Mouse (Mus musculus): ENCODE measurements around the gene Prss30. TPM values are rescaled to one million over a fixed set of nuclear protein-coding genes. Genes with fewer than 3 reads are reported as not detected.
"Not testable (repeated sequence)": the region's sequence is repeated elsewhere in the genome, so short reads cannot be mapped to it uniquely, and the experiment has no call there.

Gene Prss30
- total RNA-seq, 2 experiments from 2014 or later: 0.41 TPM; not detected in 1

DNA sequence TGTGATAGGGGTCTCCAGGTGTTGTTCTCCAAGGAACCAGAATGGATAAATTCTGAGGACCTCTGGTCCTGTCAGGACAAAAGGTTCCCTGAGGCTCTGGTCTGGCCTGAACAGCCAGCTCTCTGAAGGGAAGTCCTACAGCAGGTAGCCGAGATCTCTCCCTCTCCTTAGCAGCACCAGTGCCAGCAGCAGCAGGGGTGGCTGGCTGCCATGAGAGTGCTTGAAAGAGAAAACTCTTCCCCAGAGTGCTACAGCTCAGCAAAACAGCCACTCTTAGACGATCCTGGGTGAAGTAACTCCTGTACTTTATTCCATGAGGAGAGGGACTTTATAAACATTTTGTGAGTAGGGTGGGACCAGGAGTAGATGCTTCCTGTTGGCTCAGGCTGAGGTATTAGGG, 9.4 kb upstream of the Prss30 start:
- DNase-seq (ENCODE audit: low spot score in 2 of 2): no peak

- DNase-seq (ENCODE audit: low spot score in 2 of 2): no peak
These were observed 4.6 kb upstream of the Prss30 start for GRCm38 (mm10) chr17:23984989-23985388.

GRCm38 (mm10) chr17:23982912-23983311, 2.5 kb upstream of the Prss30 start:
- DNase-seq (ENCODE audit: low spot score in 2 of 2): no peak

DNA sequence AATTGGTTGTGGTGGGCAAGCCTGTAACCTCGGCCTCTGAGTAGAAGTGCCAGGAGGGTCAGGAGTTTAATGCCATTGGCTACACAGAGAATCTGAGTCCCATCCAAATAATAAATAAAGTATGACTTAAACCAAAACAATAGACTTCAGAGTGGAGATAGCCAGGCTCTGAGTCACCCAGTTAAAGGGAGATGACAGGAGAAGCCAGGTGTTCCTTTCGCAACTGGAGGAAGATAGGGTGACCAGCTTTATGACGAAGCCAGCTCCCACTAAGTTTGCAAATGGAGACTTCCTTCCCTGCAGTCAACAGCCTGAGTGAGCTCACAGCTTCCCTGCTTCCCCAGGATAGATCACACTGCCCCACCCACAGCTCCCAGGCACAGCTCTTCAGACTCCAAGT, 895 bp downstream of the Prss30 start:
- no peak for DNase-seq (ENCODE audit: low spot score in 2 of 2)

DNA sequence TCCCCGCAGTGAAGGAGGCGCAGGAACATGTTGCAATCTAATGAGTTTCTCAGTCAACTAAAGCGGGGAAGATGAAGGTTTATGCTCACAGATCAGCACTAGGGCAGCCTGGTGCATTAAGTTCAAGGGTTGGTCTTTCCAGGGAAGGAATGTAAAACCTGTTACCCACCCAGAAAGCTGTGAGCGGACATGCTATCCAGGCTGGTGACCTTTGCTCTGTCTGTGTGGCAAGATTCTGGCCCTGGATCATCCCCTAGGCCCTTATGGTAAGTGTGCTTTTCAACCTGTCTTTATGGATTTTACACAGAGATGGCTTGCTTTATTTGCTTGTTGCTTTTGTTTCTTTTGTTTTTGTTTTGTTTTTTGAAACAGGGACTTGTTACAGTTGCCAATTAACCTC, 3.7 kb downstream of the Prss30 start:
- no peak for DNase-seq (ENCODE audit: low spot score in 2 of 2)

GRCm38 (mm10) chr17:23971315-23971714, 9.1 kb downstream of the Prss30 start:
- DNase-seq (ENCODE audit: low spot score in 2 of 2): no peak

DNA sequence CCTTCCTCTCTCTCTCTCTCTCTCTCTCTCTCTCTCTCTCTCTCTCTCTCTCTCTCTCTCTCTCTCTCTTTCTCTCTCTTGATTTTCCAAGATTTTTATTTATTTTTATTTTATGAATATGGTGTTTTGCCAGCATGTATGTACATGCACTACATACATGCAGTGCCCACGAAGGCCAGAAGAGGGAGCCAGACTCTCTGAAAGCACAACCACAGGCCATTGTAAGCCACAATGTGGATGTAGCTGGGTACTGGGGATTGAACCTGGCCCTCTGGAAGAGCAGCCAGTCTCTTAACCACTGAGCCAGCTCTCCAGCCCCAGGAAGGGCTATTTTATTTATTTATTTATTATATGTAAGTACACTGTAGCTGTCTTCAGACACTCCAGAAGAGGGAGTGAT, 11.1 kb downstream of the Prss30 start:
- DNase-seq (ENCODE audit: low spot score in 2 of 2): peak; percentile 56 to 73

GRCm38 (mm10) chr17:23968780-23969179, 11.6 kb downstream of the Prss30 start:
- no peak for DNase-seq (ENCODE audit: low spot score in 2 of 2)

- DNase-seq (ENCODE audit: low spot score in 2 of 2): no peak
These were observed 13.5 kb downstream of the Prss30 start for GRCm38 (mm10) chr17:23966658-23967401.

DNA sequence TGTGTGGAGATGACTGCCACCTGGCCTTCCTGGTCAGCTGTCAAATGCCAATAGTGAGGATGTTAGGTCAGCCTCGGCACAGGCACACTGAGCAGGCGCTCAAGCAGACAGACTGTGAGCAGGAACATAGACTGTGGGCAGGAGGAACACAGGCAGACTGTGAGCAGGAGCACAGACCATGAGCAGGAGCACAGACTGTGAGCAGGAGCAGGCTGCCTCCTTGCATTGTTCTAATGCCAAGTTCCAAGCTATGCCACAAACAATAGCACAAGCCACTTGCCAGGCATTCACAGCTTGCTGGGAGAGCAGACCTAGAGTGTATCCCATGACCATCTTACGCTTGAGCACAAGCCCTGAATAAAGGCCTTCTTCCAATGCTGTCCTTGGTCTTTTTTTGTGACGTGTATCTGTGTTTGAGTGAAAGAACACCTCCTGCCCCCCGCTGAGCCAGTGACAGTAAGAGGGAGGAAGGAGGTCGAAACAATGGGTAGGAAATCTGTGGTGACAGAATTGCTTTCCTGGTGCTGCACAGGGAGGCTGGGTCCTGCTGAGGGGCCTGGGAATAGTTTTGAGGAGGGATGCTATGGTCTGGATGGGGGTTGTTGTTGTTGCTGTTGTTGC, 14.5 kb downstream of the Prss30 start:
- DNase-seq (ENCODE audit: low spot score in 2 of 2): peak in 1 of 2 experiments; percentile 45

GRCm38 (mm10) chr17:23961573-23962122, 18.7 kb downstream of the Prss30 start:
- DNase-seq (ENCODE audit: low spot score in 2 of 2): no peak

- peak; percentile 85 to 91 for DNase-seq (ENCODE audit: low spot score in 2 of 2)
These were observed 20.2 kb downstream of the Prss30 start for GRCm38 (mm10) chr17:23960084-23960738.

DNA sequence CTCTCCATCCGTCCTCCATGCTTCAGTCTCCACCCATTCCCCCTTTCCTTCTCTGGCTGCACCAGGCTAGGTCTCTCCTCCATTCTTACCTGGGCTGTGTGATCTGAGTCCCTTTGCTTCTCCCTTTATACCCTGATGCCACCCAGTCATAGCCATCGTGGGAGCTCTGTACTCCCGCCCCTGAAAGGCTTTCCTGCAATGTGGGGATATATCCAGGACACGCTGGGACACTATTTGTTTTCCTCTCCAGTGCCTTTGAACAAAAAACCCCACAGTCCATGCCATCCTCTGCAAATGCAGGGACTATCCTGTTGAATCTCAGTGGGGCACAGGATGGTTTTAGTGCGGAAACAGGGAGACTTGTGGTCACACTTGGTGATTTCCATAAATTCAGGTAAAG, 25.2 kb downstream of the Prss30 start, which contains the start of gene Sbpl:
Sbpl (minus strand) TSS at position 101 of the 400 bp plus-strand sequence.
- no peak for DNase-seq (ENCODE audit: low spot score in 2 of 2)

DNA sequence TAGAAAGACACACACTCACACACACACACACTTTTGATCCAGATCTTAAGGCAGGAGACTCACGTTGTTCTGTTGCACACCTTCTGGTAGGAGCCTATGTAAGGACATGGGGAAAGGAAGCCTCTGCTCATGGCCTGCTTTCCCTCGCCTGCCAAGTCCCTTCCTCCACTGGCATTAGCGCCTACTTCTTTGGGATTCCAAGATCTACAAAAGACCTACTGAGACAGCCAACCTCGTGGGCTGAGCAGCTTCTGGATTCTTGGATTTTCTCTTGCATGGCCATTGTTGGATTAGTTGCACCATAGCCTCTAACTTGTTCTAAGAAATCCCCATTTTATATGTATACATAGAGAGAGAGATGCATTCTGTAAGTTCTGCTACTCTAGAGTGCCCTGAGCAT, 29.5 kb downstream of the Prss30 start:
- DNase-seq (ENCODE audit: low spot score in 2 of 2): not testable (repeated sequence)

DNA sequence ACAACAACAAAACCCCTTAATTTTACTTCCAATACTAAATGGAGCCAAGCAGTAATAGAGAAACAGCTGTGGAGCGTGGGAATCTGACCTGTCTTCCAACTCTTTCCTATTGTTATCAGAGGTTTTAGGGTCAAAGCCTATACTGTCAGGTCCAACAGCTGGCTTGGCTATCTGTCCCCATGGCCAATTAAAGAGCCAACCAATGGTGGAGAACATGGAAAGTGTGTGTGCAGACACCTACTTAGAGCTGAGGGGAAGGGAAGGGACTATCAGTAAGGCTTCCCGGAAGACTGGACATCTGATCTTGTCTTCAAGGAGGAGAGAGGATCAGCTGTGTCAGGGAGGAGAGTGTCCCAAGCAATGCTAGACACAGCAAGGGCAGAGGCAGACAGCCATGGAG, 31.3 kb downstream of the Prss30 start:
- no peak for DNase-seq (ENCODE audit: low spot score in 2 of 2)

GRCm38 (mm10) chr17:23947486-23947885, 32.9 kb downstream of the Prss30 start:
- not testable (repeated sequence) for DNase-seq (ENCODE audit: low spot score in 2 of 2)

DNA sequence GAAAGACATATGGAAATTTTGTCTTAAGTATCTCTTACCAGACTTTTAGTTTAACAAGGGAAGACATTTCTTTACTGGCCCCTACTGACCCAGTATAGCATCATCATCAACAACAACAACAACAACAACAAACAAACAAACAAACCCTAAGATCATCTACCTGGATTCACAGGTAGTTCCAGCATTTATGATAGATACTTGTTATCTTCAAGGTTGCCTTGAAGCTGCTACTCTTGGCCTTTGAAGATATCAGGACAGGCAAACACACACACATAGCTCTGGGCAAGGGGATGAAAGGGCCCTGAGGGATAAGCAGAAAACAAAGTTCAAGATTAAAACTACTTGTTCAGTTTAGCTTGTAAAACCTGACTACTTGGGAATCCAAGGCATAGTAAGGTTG, 39.0 kb downstream of the Prss30 start, which contains the start of gene Sbp:
Sbp (plus strand) TSS at position 301 of the 400 bp plus-strand sequence.
- DNase-seq (ENCODE audit: low spot score in 2 of 2): no peak

DNA sequence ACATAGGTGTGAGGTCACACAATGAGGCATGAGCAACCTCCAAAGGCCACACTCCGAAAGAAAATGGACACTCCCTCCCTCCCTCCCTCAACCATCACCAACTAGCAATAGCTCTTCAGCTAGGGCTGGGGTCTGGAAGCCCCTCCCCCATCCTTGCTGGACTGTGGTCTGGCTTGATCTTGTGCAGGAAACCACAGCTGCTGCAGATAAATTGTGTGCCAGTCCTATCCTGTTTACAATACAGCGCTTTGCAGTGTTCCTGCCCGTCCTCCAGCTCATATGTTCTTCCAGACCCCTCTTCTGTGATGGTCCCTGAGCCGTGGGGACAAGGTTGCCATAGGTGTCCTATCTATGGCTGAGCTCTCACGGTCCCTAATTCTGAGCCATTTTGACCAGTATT, 49.2 kb downstream of the Prss30 start:
- no peak for DNase-seq (ENCODE audit: low spot score in 2 of 2)

GRCm38 (mm10) chr17:23925090-23925493, 55.3 kb downstream of the Prss30 start:
- DNase-seq (ENCODE audit: low spot score in 2 of 2): peak in 1 of 2 experiments; percentile 52

GRCm38 (mm10) chr17:23924531-23925007, 55.8 kb downstream of the Prss30 start:
- peak; percentile 87 to 93 for DNase-seq (ENCODE audit: low spot score in 2 of 2)
